Mouse (Mus musculus) lung, postnatal 0 days (tissue): ENCODE results near the gene Nfe2l2. TPM values are rescaled to one million over a fixed set of nuclear protein-coding genes. Genes with fewer than 3 reads are reported as not detected.

Experiments used
- ATAC-seq: fragments of 200-750 bp; cut with Nextera tagmentation; 2 replicates; pipeline ENCODE4 v1.8.0; 2017; ENCODE audit warnings: moderate library complexity
- DNase-seq: peaks from one replicate; pipeline ENCODE4 v3.0.0-alpha.2; 2016; ENCODE audit warnings: low spot score
- H3K27ac ChIP-seq: fragments of 300-500 bp; sonication (generic); 2 replicates; pipeline ENCODE4 v1.5.1; 2014; ENCODE audit warnings: antibody characterized with exemption, mild to moderate bottlenecking, low read length, mixed read lengths
- H3K27me3 ChIP-seq: fragments of 300-500 bp; sonication (generic); replicated peaks from 2 replicates; pipeline ENCODE4 v1.6.1; 2014; ENCODE audit warnings: low read length, mixed read lengths; ENCODE audit not compliant: insufficient read depth
- H3K36me3 ChIP-seq: fragments of 300-500 bp; sonication (generic); 2 replicates; pipeline ENCODE4 v1.6.1; 2014; ENCODE audit warnings: low read length, mixed read lengths; ENCODE audit not compliant: insufficient read depth
- H3K4me1 ChIP-seq: fragments of 300-500 bp; sonication (generic); 2 replicates; pipeline ENCODE4 v1.6.1; 2014; ENCODE audit warnings: antibody characterized with exemption, low read depth, low read length, mixed read lengths; ENCODE audit not compliant: insufficient read depth
- H3K4me2 ChIP-seq: fragments of 300-500 bp; sonication (generic); replicated peaks from 2 replicates; pipeline ENCODE4 v1.6.1; 2014; ENCODE audit warnings: low read depth, mild to moderate bottlenecking, low read length, moderate library complexity, mixed read lengths
- H3K4me3 ChIP-seq: fragments of 300-500 bp; sonication (generic); 2 replicates; pipeline ENCODE4 v1.5.1; 2014; ENCODE audit warnings: low read depth, low read length
- H3K9ac ChIP-seq: fragments of 300-500 bp; sonication (generic); replicated peaks from 2 replicates; pipeline ENCODE4 v1.6.1; 2014; ENCODE audit warnings: low read depth, mild to moderate bottlenecking
- H3K9me3 ChIP-seq: fragments of 300-500 bp; sonication (generic); 2 replicates; pipeline ENCODE4 v1.6.1; 2016; ENCODE audit warnings: low read length, mixed read lengths
- CTCF ChIP-seq: IDR thresholded peaks from 2 replicates; pipeline ENCODE4 v1.5.1; 2016; ENCODE audit warnings: antibody characterized with exemption, mild to moderate bottlenecking
- EP300 ChIP-seq: IDR thresholded peaks from 2 replicates; pipeline ENCODE4 v1.6.1; 2016; ENCODE audit warnings: antibody characterized with exemption, mild to moderate bottlenecking, control low read depth
- WGBS: fragments of 180-500 bp; shearing (Covaris S2); extraction: QIAGEN DNeasy Blood & Tissue Kit; methylation state at CpG from one replicate; pipeline ENCODE4 v1.1.7; 2014; 5-methylcytosine and 5-hydroxymethylcytosine counted together
- polyA plus RNA-seq: library from polyadenylated mRNA; unstranded; fragments of >200 nt; fragmentation: Nextera tagmentation; extraction: Ambion mirVana; gene quantifications from 2 replicates; pipeline ENCODE4 v1.2.1, GENCODE M21; 2015

The Nfe2l2 gene
- polyA plus RNA-seq, 1 experiment from 2014 or later, result 116 TPM

GRCm38 (mm10) chr2:75659629-75659960, 44.8 kb downstream of the Nfe2l2 start:
- TF ChIP-seq CTCF, result no peak
- TF ChIP-seq EP300, result no peak
- ATAC-seq (peak; percentile 77), DNase-seq (peak; percentile 94)
- H3K4me2 ChIP-seq, result peak overlapping the region; percentile 53
- WGBS, result under 1% methylated on average over 31 of the region's 47 CpGs
- H3K27ac ChIP-seq, result peak overlapping the region; percentile 99
- H3K9ac ChIP-seq, result peak overlapping the region; percentile 97
- no peaks in the 10 kb centered on the region for H3K27me3 ChIP-seq
- H3K36me3 ChIP-seq, result peaks cover 18% of the 10 kb centered on the region
- peaks cover 9% of the 10 kb centered on the region; the same call in 1 of the 2 replicates for H3K4me1 ChIP-seq
- peak overlapping the region; percentile 97 for H3K4me3 ChIP-seq
- no peaks in the 10 kb centered on the region for H3K9me3 ChIP-seq

GRCm38 (mm10) chr2:75658727-75659628, 45.5 kb downstream of the Nfe2l2 start, which contains the start of gene Hnrnpa3:
Hnrnpa3 (plus strand) TSS chr2:75659261.
- Histone ChIP-seq H3K9ac (peak within 1 kb of the TSS; percentile 97), H3K4me1 (peaks cover 9% of the 10 kb centered on the region; the same call in 1 of the 2 replicates), H3K27me3 (no peaks in the 10 kb centered on the region), H3K4me2 (peak within 1 kb of the TSS; percentile 68), H3K9me3 (no peaks in the 10 kb centered on the region), H3K27ac (peak within 1 kb of the TSS; percentile 99), H3K36me3 (peaks cover 13% of the 10 kb centered on the region), H3K4me3 (peak within 1 kb of the TSS; percentile 97)
- 4% methylated on average over 60 of the region's 102 CpGs for WGBS
- TF ChIP-seq EP300, result peak; percentile 67
- TF ChIP-seq CTCF, result peak; percentile 29
- peak; percentile 95 for ATAC-seq
- DNase-seq, result peak; percentile 99

GRCm38 (mm10) chr2:75657907-75658691, 46.3 kb downstream of the Nfe2l2 start:
- ATAC-seq (no peak), DNase-seq (peak; percentile 59)
- WGBS, result 2% methylated on average over 18 of the region's 18 CpGs
- H3K36me3 ChIP-seq, result peaks cover 9% of the 10 kb centered on the region; the same call in 1 of the 2 replicates
- peak overlapping the region; percentile 68 for H3K4me2 ChIP-seq
- no peaks in the 10 kb centered on the region for H3K9me3 ChIP-seq
- peak overlapping the region; percentile 97 for H3K4me3 ChIP-seq
- peak overlapping the region; percentile 96 for H3K27ac ChIP-seq
- TF ChIP-seq CTCF, result no peak
- peak; percentile 9; the same call in 1 of the 2 replicates for TF ChIP-seq EP300
- peaks cover 9% of the 10 kb centered on the region; the same call in 1 of the 2 replicates for H3K4me1 ChIP-seq
- H3K9ac ChIP-seq, result peak overlapping the region; percentile 82
- H3K27me3 ChIP-seq, result no peaks in the 10 kb centered on the region

GRCm38 (mm10) chr2:75656924-75657323, 47.5 kb downstream of the Nfe2l2 start:
- no peak for DNase-seq
- ATAC-seq, result no peak
- Histone ChIP-seq H3K9me3 (no peaks in the 10 kb centered on the region), H3K4me1 (peaks cover 9% of the 10 kb centered on the region; the same call in 1 of the 2 replicates), H3K4me2 (no peak overlapping the region), H3K4me3 (no peak overlapping the region), H3K27ac (peak overlapping the region; percentile 96), H3K36me3 (no peaks in the 10 kb centered on the region), H3K9ac (no peak overlapping the region), H3K27me3 (no peaks in the 10 kb centered on the region)
- WGBS, result 84% methylated on average over 5 of the region's 5 CpGs
- TF ChIP-seq EP300 (no peak), CTCF (no peak)

GRCm38 (mm10) chr2:75654679-75655078, 49.8 kb downstream of the Nfe2l2 start:
- TF ChIP-seq EP300 (no peak), CTCF (no peak)
- Histone ChIP-seq H3K4me2 (no peak overlapping the region), H3K27ac (no peak overlapping the region), H3K9me3 (no peaks in the 10 kb centered on the region), H3K4me1 (peaks cover 9% of the 10 kb centered on the region; the same call in 1 of the 2 replicates), H3K36me3 (no peaks in the 10 kb centered on the region), H3K4me3 (no peak overlapping the region), H3K9ac (no peak overlapping the region), H3K27me3 (no peaks in the 10 kb centered on the region)
- 82% methylated on average over 1 of the region's 1 CpGs for WGBS
- DNase-seq, result no peak
- no peak for ATAC-seq

GRCm38 (mm10) chr2:75653150-75653549, 51.3 kb downstream of the Nfe2l2 start:
- no peak for TF ChIP-seq CTCF
- TF ChIP-seq EP300, result no peak
- ATAC-seq (no peak), DNase-seq (no peak)
- Histone ChIP-seq H3K4me1 (peaks cover 8% of the 10 kb centered on the region; the same call in 1 of the 2 replicates), H3K27ac (no peak overlapping the region), H3K4me3 (no peak overlapping the region), H3K9ac (no peak overlapping the region), H3K36me3 (no peaks in the 10 kb centered on the region), H3K27me3 (no peaks in the 10 kb centered on the region), H3K4me2 (no peak overlapping the region), H3K9me3 (no peaks in the 10 kb centered on the region)
